Mouse (Mus musculus): ENCODE data around the gene Duox1.

The Duox1 gene

GRCm38 (mm10) chr2:122315372-122315771 lies at the start of gene Duox1:
TSS of gene Duox1 (plus strand) at chr2:122315672.
- no peak for DNase-seq (ENCODE audit: low read depth, low spot score)
- Histone ChIP-seq H3K27me3 (ENCODE audit: control insufficient read depth, insufficient read depth, low read length, poor library complexity, severe bottlenecking) (no peaks in the 10 kb centered on the region), H3K36me3 (ENCODE audit: control insufficient read depth, insufficient read depth, low read length, poor library complexity, severe bottlenecking) (no peaks in the 10 kb centered on the region)

GRCm38 (mm10) chr2:122266407-122267193 lies 48.9 kb upstream of the Duox1 start:
- Histone ChIP-seq H3K27me3 (ENCODE audit: control insufficient read depth, insufficient read depth, low read length, poor library complexity, severe bottlenecking) (no peaks in the 10 kb centered on the region), H3K36me3 (ENCODE audit: control insufficient read depth, insufficient read depth, low read length, poor library complexity, severe bottlenecking) (no peaks in the 10 kb centered on the region)
- no peak for DNase-seq (ENCODE audit: low read depth, low spot score)

GRCm38 (mm10) chr2:122278769-122279168 lies 36.7 kb upstream of the Duox1 start:
- Histone ChIP-seq H3K27me3 (ENCODE audit: control insufficient read depth, insufficient read depth, low read length, poor library complexity, severe bottlenecking) (no peaks in the 10 kb centered on the region), H3K36me3 (ENCODE audit: control insufficient read depth, insufficient read depth, low read length, poor library complexity, severe bottlenecking) (no peaks in the 10 kb centered on the region)
- no peak for DNase-seq (ENCODE audit: low read depth, low spot score)

- DNase-seq (ENCODE audit: low read depth, low spot score), result no peak
- H3K36me3 ChIP-seq (ENCODE audit: control insufficient read depth, insufficient read depth, low read length, poor library complexity, severe bottlenecking), result no peaks in the 10 kb centered on the region
These were observed 31.4 kb upstream of the Duox1 start for GRCm38 (mm10) chr2:122284091-122284490.

GRCm38 (mm10) chr2:122286137-122286536 lies 29.3 kb upstream of the Duox1 start:
- H3K36me3 ChIP-seq (ENCODE audit: control insufficient read depth, insufficient read depth, low read length, poor library complexity, severe bottlenecking), result no peaks in the 10 kb centered on the region
- H3K27me3 ChIP-seq (ENCODE audit: control insufficient read depth, insufficient read depth, low read length, poor library complexity, severe bottlenecking), result no peaks in the 10 kb centered on the region
- DNase-seq (ENCODE audit: low read depth, low spot score), result no peak

More at GRCm38 (mm10) chr2:122284091-122284490, 31.4 kb upstream of the Duox1 start:
- no peaks in the 10 kb centered on the region for H3K27me3 ChIP-seq (ENCODE audit: control insufficient read depth, insufficient read depth, low read length, poor library complexity, severe bottlenecking)

GRCm38 (mm10) chr2:122294916-122295315 lies 20.6 kb upstream of the Duox1 start:
- peak; percentile 11 for DNase-seq (ENCODE audit: low read depth, low spot score)

GRCm38 (mm10) chr2:122297271-122298095 lies 18.0 kb upstream of the Duox1 start:
- DNase-seq (ENCODE audit: low read depth, low spot score), result peak; percentile 4
- Histone ChIP-seq H3K36me3 (ENCODE audit: control insufficient read depth, insufficient read depth, low read length, poor library complexity, severe bottlenecking) (no peaks in the 10 kb centered on the region), H3K27me3 (ENCODE audit: control insufficient read depth, insufficient read depth, low read length, poor library complexity, severe bottlenecking) (peaks cover 2% of the 10 kb centered on the region; the same call in 1 of the 2 replicates)

More at GRCm38 (mm10) chr2:122294916-122295315, 20.6 kb upstream of the Duox1 start:
- Histone ChIP-seq H3K27me3 (ENCODE audit: control insufficient read depth, insufficient read depth, low read length, poor library complexity, severe bottlenecking) (peaks cover 2% of the 10 kb centered on the region; the same call in 1 of the 2 replicates), H3K36me3 (ENCODE audit: control insufficient read depth, insufficient read depth, low read length, poor library complexity, severe bottlenecking) (no peaks in the 10 kb centered on the region)

- peaks cover 2% of the 10 kb centered on the region; the same call in 1 of the 2 replicates for H3K27me3 ChIP-seq (ENCODE audit: control insufficient read depth, insufficient read depth, low read length, poor library complexity, severe bottlenecking)
- DNase-seq (ENCODE audit: low read depth, low spot score), result peak; percentile 4
- no peaks in the 10 kb centered on the region for H3K36me3 ChIP-seq (ENCODE audit: control insufficient read depth, insufficient read depth, low read length, poor library complexity, severe bottlenecking)
These were observed 17.4 kb upstream of the Duox1 start, which contains the start of gene Duox2 for GRCm38 (mm10) chr2:122298096-122298499. TSS of gene Duox2 (minus strand) at chr2:122298449.

GRCm38 (mm10) chr2:122298596-122299490 lies 16.6 kb upstream of the Duox1 start, which contains the start of gene Duoxa2:
TSS of gene Duoxa2 (plus strand) at chr2:122298900.
- peak; percentile 64 for DNase-seq (ENCODE audit: low read depth, low spot score)
- no peaks in the 10 kb centered on the region for H3K36me3 ChIP-seq (ENCODE audit: control insufficient read depth, insufficient read depth, low read length, poor library complexity, severe bottlenecking)
- H3K27me3 ChIP-seq (ENCODE audit: control insufficient read depth, insufficient read depth, low read length, poor library complexity, severe bottlenecking), result peaks cover 2% of the 10 kb centered on the region; the same call in 1 of the 2 replicates

- peak; percentile 13 for DNase-seq (ENCODE audit: low read depth, low spot score)
These were observed 15.4 kb upstream of the Duox1 start for GRCm38 (mm10) chr2:122299911-122300655.

GRCm38 (mm10) chr2:122300656-122301020 lies 14.8 kb upstream of the Duox1 start:
- peak; percentile 8 for DNase-seq (ENCODE audit: low read depth, low spot score)
- Histone ChIP-seq H3K36me3 (ENCODE audit: control insufficient read depth, insufficient read depth, low read length, poor library complexity, severe bottlenecking) (no peaks in the 10 kb centered on the region), H3K27me3 (ENCODE audit: control insufficient read depth, insufficient read depth, low read length, poor library complexity, severe bottlenecking) (peaks cover 2% of the 10 kb centered on the region; the same call in 1 of the 2 replicates)

More at GRCm38 (mm10) chr2:122299911-122300655, 15.4 kb upstream of the Duox1 start:
- Histone ChIP-seq H3K27me3 (ENCODE audit: control insufficient read depth, insufficient read depth, low read length, poor library complexity, severe bottlenecking) (peaks cover 2% of the 10 kb centered on the region; the same call in 1 of the 2 replicates), H3K36me3 (ENCODE audit: control insufficient read depth, insufficient read depth, low read length, poor library complexity, severe bottlenecking) (no peaks in the 10 kb centered on the region)

GRCm38 (mm10) chr2:122301081-122301920 lies 14.2 kb upstream of the Duox1 start:
- Histone ChIP-seq H3K36me3 (ENCODE audit: control insufficient read depth, insufficient read depth, low read length, poor library complexity, severe bottlenecking) (no peaks in the 10 kb centered on the region), H3K27me3 (ENCODE audit: control insufficient read depth, insufficient read depth, low read length, poor library complexity, severe bottlenecking) (peaks cover 2% of the 10 kb centered on the region; the same call in 1 of the 2 replicates)
- peak; percentile 48 for DNase-seq (ENCODE audit: low read depth, low spot score)
